Mouse (Mus musculus) forebrain, embryonic 10.5 days (tissue): ENCODE data around the gene Prdm9. TPM values are rescaled to one million over a fixed set of nuclear protein-coding genes. Genes with fewer than 3 reads are reported as not detected.

Experiments used
- DNase-seq: peaks from one replicate; pipeline ENCODE4 v3.0.0-alpha.2; 2017; ENCODE audit warnings: low spot score; ENCODE audit errors: extremely low spot score
- H3K27ac ChIP-seq: fragments of 300-500 bp; sonication (generic); 2 replicates; pipeline ENCODE4 v1.5.1; 2016; ENCODE audit warnings: mild to moderate bottlenecking
- H3K27me3 ChIP-seq: fragments of 300-500 bp; sonication (generic); 2 replicates; pipeline ENCODE4 v1.6.1; 2016; ENCODE audit warnings: mild to moderate bottlenecking; ENCODE audit not compliant: poor library complexity, severe bottlenecking
- H3K36me3 ChIP-seq: fragments of 300-500 bp; sonication (generic); replicated peaks from 2 replicates; pipeline ENCODE4 v1.6.1; 2016; ENCODE audit warnings: mild to moderate bottlenecking, moderate library complexity
- H3K4me1 ChIP-seq: fragments of 300-500 bp; sonication (generic); 2 replicates; pipeline ENCODE4 v1.6.1; 2016
- H3K4me3 ChIP-seq: fragments of 300-500 bp; sonication (generic); 2 replicates; pipeline ENCODE4 v1.5.1; 2016; ENCODE audit warnings: mild to moderate bottlenecking, moderate library complexity
- H3K9me3 ChIP-seq: fragments of 300-500 bp; sonication (generic); 2 replicates; pipeline ENCODE4 v1.6.1; 2016; ENCODE audit warnings: mild to moderate bottlenecking, moderate library complexity
- WGBS: fragments of 180-500 bp; shearing (Covaris S2); methylation state at CpG from one replicate; pipeline ENCODE4 v1.1.7; 2016; 5-methylcytosine and 5-hydroxymethylcytosine counted together
- polyA plus RNA-seq: library from polyadenylated mRNA; unstranded; fragments of >200 nt; fragmentation: Nextera tagmentation; extraction: Ambion mirVana; gene quantifications from 2 replicates; pipeline ENCODE4 v1.2.1, GENCODE M21; 2016

The Prdm9 gene
- polyA plus RNA-seq, 1 experiment from 2014 or later, result 3.2 TPM

DNA sequence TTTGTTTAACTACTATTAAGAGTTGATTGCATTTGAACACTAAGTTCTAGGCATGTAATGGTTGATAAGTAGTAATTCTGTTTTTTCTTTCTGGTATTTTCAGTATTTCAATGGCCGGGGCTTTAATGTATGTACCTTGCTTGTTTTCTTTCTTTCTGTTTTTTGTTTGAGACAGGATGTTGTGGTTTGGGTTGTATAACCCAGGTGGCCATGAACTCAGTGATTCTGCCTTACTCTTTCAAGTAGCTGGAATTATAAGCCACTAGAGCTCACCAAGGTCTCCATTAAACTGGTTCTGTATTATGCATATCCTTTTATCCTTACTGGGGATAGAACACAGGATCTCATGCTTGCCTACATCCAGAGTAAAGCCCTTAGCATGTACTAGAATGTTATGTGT, 45.4 kb downstream of the Prdm9 start:
- DNase-seq, result no peak
- WGBS, result 95% methylated on average over 1 of the region's 1 CpGs
- no peaks in the 10 kb centered on the region for H3K27me3 ChIP-seq
- H3K27ac ChIP-seq, result no peak overlapping the region
- H3K4me3 ChIP-seq, result no peak overlapping the region
- peaks cover 98% of the 10 kb centered on the region for H3K36me3 ChIP-seq
- no peaks in the 10 kb centered on the region for H3K4me1 ChIP-seq
- H3K9me3 ChIP-seq, result no peaks in the 10 kb centered on the region

DNA sequence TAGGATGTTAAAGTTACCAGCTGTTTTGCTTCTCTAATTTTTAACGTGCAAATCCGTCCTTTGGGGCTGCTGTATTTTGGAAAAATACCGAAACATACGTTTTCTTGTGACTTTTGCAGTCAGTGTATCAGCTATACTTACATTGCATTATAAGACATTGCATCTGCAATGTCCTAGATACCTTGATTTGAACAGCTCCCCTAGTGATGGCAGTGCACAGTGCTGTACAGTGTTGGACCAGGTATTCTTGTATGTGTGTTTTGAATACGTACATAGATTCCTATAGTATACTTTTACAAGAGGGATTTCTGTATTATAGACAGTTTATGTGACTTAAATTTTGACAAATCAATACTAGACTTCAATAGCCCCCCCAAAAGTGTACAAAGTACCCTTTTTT, 46.0 kb downstream of the Prdm9 start:
- Histone ChIP-seq H3K27me3 (no peaks in the 10 kb centered on the region), H3K27ac (no peak overlapping the region), H3K9me3 (no peaks in the 10 kb centered on the region), H3K36me3 (peaks cover 98% of the 10 kb centered on the region), H3K4me3 (no peak overlapping the region), H3K4me1 (no peaks in the 10 kb centered on the region)
- 95% methylated on average over 5 of the region's 5 CpGs for WGBS
- DNase-seq, result no peak

DNA sequence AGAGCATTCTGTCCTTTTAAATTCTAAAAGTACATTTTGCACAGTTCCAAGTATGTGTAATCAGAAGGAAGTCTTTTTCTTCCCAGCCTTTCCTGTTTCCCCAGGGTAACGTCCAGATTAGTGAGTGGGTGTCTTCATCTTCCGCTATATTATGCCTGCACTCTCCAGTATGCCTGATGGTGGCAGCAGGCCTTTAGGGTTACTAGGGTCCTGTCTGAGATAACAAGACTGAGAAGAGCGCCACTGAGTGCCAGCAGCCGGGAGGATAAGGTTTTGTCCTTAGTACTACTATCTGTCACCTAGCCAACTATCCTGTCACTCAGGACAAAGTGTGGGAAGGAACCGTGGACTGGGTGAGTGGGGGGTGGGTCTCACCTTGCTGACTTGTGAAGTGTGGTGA, 46.4 kb downstream of the Prdm9 start:
- 82% methylated on average over 5 of the region's 5 CpGs for WGBS
- no peak overlapping the region for H3K4me3 ChIP-seq
- peaks cover 98% of the 10 kb centered on the region for H3K36me3 ChIP-seq
- no peaks in the 10 kb centered on the region for H3K9me3 ChIP-seq
- no peaks in the 10 kb centered on the region for H3K27me3 ChIP-seq
- no peak for DNase-seq
- H3K27ac ChIP-seq, result no peak overlapping the region
- no peaks in the 10 kb centered on the region for H3K4me1 ChIP-seq

DNA sequence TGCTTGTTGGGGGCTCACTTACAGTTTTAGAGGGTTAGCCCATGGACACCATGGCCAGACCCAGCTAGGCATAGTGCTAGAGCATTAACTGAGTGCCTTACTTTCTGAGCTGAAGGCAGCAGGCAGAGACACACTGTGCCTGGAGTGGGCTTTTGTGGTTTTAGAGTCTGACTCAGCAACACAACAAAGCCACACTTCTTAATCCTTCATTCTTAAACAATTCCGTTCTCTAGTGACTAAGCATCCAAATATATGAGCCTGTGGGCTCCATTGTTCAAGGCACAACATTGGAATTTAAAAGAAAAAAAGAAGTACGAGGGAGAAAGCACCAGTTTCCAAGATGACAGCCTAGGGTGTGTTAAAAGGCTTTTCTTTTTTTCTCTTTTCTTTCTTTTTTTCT, 53.5 kb downstream of the Prdm9 start:
- H3K4me1 ChIP-seq, result no peaks in the 10 kb centered on the region
- 88% methylated on average over 2 of the region's 2 CpGs for WGBS

DNA sequence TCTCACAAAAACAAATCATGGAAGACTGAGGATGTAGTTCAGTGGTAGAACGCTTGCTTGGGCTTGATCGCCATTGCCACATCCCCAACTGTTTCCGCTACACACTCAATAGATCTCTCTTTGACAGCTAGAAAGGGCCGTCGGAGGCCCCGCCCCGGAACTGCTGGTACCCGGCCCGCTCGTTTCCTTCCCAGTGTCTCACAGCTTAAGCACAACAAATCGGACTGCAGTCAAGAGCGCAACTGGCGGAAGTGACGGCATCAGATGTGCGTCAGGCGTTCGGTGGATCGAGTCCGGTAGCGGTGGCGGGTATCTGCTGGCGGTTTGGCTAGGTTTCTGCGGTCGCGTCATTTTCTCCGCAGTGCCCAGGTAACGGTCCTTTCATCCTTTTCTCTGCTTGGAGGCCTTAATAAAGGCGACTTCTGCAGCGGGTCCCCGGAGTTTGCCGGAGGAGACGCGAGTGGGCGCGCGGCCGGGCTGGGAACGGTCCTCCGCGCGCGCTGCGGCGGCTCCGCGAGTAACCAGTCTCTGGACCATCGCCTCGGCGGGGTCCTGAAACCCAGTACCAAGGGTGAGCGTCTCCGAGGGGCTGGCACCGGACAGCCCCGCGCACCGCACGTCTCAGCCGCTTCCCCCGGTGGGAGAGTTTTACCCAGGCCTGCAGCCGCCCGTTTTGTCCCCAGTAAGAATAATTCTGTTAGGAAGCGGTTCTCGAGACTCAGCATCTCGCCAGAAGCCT, 64.3 kb downstream of the Prdm9 start, which contains the start of the genes Psmb1 and Tbp:
Gene Psmb1 (minus strand): TSS at position 96 of the 739 bp plus-strand sequence.
Gene Tbp (plus strand): TSS at position 233 of the 739 bp plus-strand sequence.
- Histone ChIP-seq H3K4me3 (peak within 1 kb of the TSS; percentile 99), H3K36me3 (peaks cover 37% of the 10 kb centered on the region), H3K9me3 (no peaks in the 10 kb centered on the region), H3K27me3 (no peaks in the 10 kb centered on the region), H3K27ac (peak within 1 kb of the TSS; percentile 89), H3K4me1 (peaks cover 37% of the 10 kb centered on the region)
- peak; percentile 99 for DNase-seq
- under 1% methylated on average over 63 of the region's 63 CpGs for WGBS

More for the DNA sequence above, 53.5 kb downstream of the Prdm9 start:
- no peaks in the 10 kb centered on the region for H3K27me3 ChIP-seq
- H3K9me3 ChIP-seq, result peaks cover 12% of the 10 kb centered on the region; the same call in 1 of the 2 replicates
- no peak overlapping the region for H3K4me3 ChIP-seq
- peaks cover 100% of the 10 kb centered on the region for H3K36me3 ChIP-seq
- DNase-seq, result no peak
- no peak overlapping the region for H3K27ac ChIP-seq

DNA sequence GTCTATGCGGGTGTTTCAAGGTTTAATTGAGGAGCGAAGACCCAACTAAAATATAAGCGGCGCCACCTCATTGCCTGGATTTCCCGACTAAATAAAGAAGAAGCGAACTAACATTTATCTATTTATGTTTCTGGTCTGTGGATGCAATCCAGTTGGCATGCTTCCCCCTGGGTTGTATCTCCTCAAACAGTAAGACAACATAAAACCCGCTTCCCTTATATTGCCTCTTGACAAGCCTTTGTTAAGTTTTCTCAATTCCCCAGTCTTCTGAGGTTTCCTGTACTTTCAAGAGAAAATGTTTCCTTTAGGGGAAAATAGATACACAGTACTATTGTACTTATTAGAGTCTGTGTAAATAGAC, 65.4 kb downstream of the Prdm9 start:
- H3K4me3 ChIP-seq, result peak overlapping the region; percentile 99
- H3K27me3 ChIP-seq, result no peaks in the 10 kb centered on the region
- no peak overlapping the region for H3K27ac ChIP-seq
- H3K9me3 ChIP-seq, result no peaks in the 10 kb centered on the region
- WGBS, result 45% methylated on average over 7 of the region's 7 CpGs
- H3K4me1 ChIP-seq, result peaks cover 37% of the 10 kb centered on the region
- peaks cover 37% of the 10 kb centered on the region for H3K36me3 ChIP-seq
- no peak for DNase-seq

DNA sequence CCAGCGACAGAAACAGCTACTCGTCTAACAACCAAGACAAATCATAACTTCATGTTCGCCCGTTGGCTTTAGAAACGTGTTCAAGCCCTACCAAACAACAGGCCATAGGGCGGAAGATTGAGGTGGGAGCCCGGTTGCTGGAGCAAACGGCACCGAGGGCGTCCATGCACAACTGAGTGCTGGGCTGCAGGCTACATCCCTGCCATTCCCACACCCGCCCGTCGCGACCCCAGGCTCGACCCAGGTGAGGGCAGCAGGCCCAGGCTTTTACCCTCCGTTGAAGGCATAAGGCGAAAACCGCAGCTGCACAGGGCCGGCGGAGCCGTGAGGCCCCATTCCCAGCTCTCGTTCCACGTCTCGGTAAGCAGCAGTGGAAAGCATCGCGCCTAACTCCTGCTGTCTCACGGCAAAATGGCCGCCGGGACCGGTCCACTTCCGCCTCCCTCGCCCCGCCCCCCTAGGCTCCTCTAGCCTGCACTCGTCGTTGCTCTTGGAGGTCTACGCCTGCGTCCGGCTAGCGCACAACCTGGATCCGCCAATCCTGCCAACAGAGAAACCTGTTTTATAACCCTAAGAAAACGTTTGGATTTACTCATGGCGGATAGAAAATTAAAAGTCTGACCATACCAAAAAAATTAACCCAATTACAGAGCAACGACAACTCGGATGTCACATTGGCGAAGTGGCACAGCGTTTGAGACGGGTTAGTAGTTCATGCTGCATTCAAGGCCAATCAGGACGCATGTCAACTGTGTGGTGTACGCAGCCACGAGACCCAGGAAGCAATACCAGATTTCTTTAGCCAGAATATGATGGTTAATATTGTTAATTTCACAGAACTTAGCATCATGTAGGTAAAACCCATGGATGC, 66.0 kb downstream of the Prdm9 start:
- peak; percentile 92 for DNase-seq
- WGBS, result under 1% methylated on average over 50 of the region's 50 CpGs

More for the DNA sequence above, 66.0 kb downstream of the Prdm9 start:
- Histone ChIP-seq H3K27ac (peak overlapping the region; percentile 92), H3K36me3 (peaks cover 39% of the 10 kb centered on the region), H3K27me3 (no peaks in the 10 kb centered on the region), H3K4me1 (peaks cover 37% of the 10 kb centered on the region), H3K9me3 (no peaks in the 10 kb centered on the region), H3K4me3 (peak overlapping the region; percentile 99)

Other genes with a start within 250 kb of the Prdm9 start
- gene Dll1, start 187.5 kb downstream of the Prdm9 start, polyA plus RNA-seq, result 53.3 and 56.3 TPM in 2 replicates
- gene Fam120b, start 168.2 kb downstream of the Prdm9 start, polyA plus RNA-seq, result 26.4 and 28.5 TPM in 2 replicates
- 275 TPM in 2 replicates for gene Psmb1, start 64.6 kb downstream of the Prdm9 start, polyA plus RNA-seq
- gene Tbp, start 64.5 kb downstream of the Prdm9 start, polyA plus RNA-seq, result 75.7 and 76.0 TPM in 2 replicates
- gene Pdcd2, start 37.1 kb downstream of the Prdm9 start, polyA plus RNA-seq, result 48.2 and 49.6 TPM in 2 replicates
- gene Chd1, start 140.6 kb upstream of the Prdm9 start, polyA plus RNA-seq, result 33.0 and 37.4 TPM in 2 replicates